Mouse (Mus musculus) limb, embryonic 14.5 days (tissue): ENCODE results near the gene Tspo. TPM values are rescaled to one million over a fixed set of nuclear protein-coding genes. Genes with fewer than 3 reads are reported as not detected.
A peak's percentile ranks its signal among the peaks of the same experiment; 100 is the strongest.

ENCODE experiments used
- ATAC-seq: fragments of 200-750 bp; cut with Nextera tagmentation; 2 replicates; pipeline ENCODE4 v1.8.0; 2017; ENCODE audit warnings: low read depth, moderate number of reproducible peaks, moderate TSS enrichment; ENCODE audit not compliant: low FRiP score
- DNase-seq: peaks from one replicate; pipeline ENCODE4 v3.0.0-alpha.2; 2015; ENCODE audit warnings: low spot score
- H3K27ac ChIP-seq: fragments of 300-500 bp; sonication (generic); replicated peaks from 2 replicates; pipeline ENCODE4 v1.5.1; 2014; ENCODE audit warnings: low read depth, mild to moderate bottlenecking, low read length, moderate library complexity, mixed read lengths
- H3K27me3 ChIP-seq: fragments of 300-500 bp; sonication (generic); 2 replicates; pipeline ENCODE4 v1.6.1; 2014; ENCODE audit warnings: low read length, mixed read lengths; ENCODE audit not compliant: control insufficient read depth, insufficient read depth
- H3K36me3 ChIP-seq: fragments of 300-500 bp; sonication (generic); 2 replicates; pipeline ENCODE4 v1.6.1; 2014; ENCODE audit warnings: mild to moderate bottlenecking, low read length, moderate library complexity, mixed read lengths; ENCODE audit not compliant: control insufficient read depth, insufficient read depth
- H3K4me1 ChIP-seq: fragments of 300-500 bp; sonication (generic); 2 replicates; pipeline ENCODE4 v1.6.1; 2014; ENCODE audit warnings: antibody characterized with exemption, low read length, mixed read lengths; ENCODE audit not compliant: control insufficient read depth, insufficient read depth
- H3K4me2 ChIP-seq: fragments of 300-500 bp; sonication (generic); replicated peaks from 2 replicates; pipeline ENCODE4 v1.6.1; 2014; ENCODE audit warnings: low read depth, mild to moderate bottlenecking, low read length, moderate library complexity; ENCODE audit not compliant: severe bottlenecking
- H3K4me3 ChIP-seq: fragments of 300-500 bp; sonication (generic); replicated peaks from 2 replicates; pipeline ENCODE4 v1.5.1; 2014; ENCODE audit warnings: low read length
- H3K9ac ChIP-seq: fragments of 300-500 bp; sonication (generic); 2 replicates; pipeline ENCODE4 v1.6.1; 2014; ENCODE audit warnings: mild to moderate bottlenecking, low read depth, low read length, moderate library complexity; ENCODE audit not compliant: severe bottlenecking
- H3K9me3 ChIP-seq: fragments of 300-500 bp; sonication (generic); 2 replicates; pipeline ENCODE4 v1.6.1; 2016; ENCODE audit warnings: low read length; ENCODE audit not compliant: control insufficient read depth
- POLR2A ChIP-seq: fragments of 200-500 bp; IDR thresholded peaks from 2 replicates; pipeline ENCODE4 v1.8.0; 2012; ENCODE audit warnings: inconsistent platforms, mild to moderate bottlenecking, moderate library complexity, borderline replicate concordance; ENCODE audit not compliant: insufficient read depth, insufficient read length; ENCODE audit errors: extremely low read depth
- WGBS: fragments of 180-500 bp; shearing (Covaris S2); extraction: QIAGEN DNeasy Blood & Tissue Kit; methylation state at CpG from one replicate; pipeline ENCODE4 v1.1.7; 2014; 5-methylcytosine and 5-hydroxymethylcytosine counted together
- polyA plus RNA-seq, 2 experiments: library from polyadenylated mRNA; depleted of rRNA in 1 of 2; stranded (reverse) in 1 of 2; unstranded in 1 of 2; fragments of >200 nt; fragmentation: Nextera tagmentation in 1 of 2; extraction: Ambion mirVana in 1 of 2; gene quantifications; 2 replicates each; pipeline versions ENCODE4 v1.2.1 to v1.2.3; 2012 to 2014

Tspo gene
- polyA plus RNA-seq, 2 experiments, result 29.4 to 57.7 TPM

GRCm38 (mm10) chr15:83560941-83561477 lies 2.4 kb upstream of the Tspo start:
- ATAC-seq, result no peak
- no peak for TF ChIP-seq POLR2A
- Histone ChIP-seq H3K36me3 (no peaks in the 10 kb centered on the region), H3K9ac (no peak overlapping the region), H3K4me1 (peaks cover 15% of the 10 kb centered on the region), H3K9me3 (no peaks in the 10 kb centered on the region), H3K4me3 (no peak overlapping the region), H3K4me2 (no peak overlapping the region), H3K27me3 (no peaks in the 10 kb centered on the region), H3K27ac (no peak overlapping the region)
- DNase-seq, result no peak
- 62% methylated on average over 5 of the region's 5 CpGs for WGBS

GRCm38 (mm10) chr15:83562626-83563270 lies 644 bp upstream of the Tspo start:
- TF ChIP-seq POLR2A, result no peak
- no peaks in the 10 kb centered on the region for H3K36me3 ChIP-seq
- peak overlapping the region; percentile 5; the same call in 1 of the 2 replicates for H3K9ac ChIP-seq
- peak overlapping the region; percentile 95 for H3K4me2 ChIP-seq
- WGBS, result 35% methylated on average over 15 of the region's 15 CpGs
- no peaks in the 10 kb centered on the region for H3K27me3 ChIP-seq
- peak overlapping the region; percentile 49; the same call in 1 of the 2 replicates for H3K4me3 ChIP-seq
- DNase-seq (peak; percentile 83), ATAC-seq (peak; percentile 56)
- H3K9me3 ChIP-seq, result no peaks in the 10 kb centered on the region
- peaks cover 15% of the 10 kb centered on the region for H3K4me1 ChIP-seq
- no peak overlapping the region for H3K27ac ChIP-seq

GRCm38 (mm10) chr15:83563857-83564651 lies 662 bp downstream of the Tspo start:
- Histone ChIP-seq H3K4me3 (peak overlapping the region; percentile 49), H3K27ac (no peak overlapping the region), H3K4me1 (peaks cover 15% of the 10 kb centered on the region), H3K9me3 (no peaks in the 10 kb centered on the region), H3K4me2 (peak overlapping the region; percentile 95), H3K27me3 (no peaks in the 10 kb centered on the region), H3K9ac (peak overlapping the region; percentile 59), H3K36me3 (no peaks in the 10 kb centered on the region)
- peak; percentile 38; the same call in 1 of the 2 replicates for ATAC-seq
- 2% methylated on average over 27 of the region's 27 CpGs for WGBS
- peak; percentile 50 for DNase-seq
- no peak for TF ChIP-seq POLR2A

GRCm38 (mm10) chr15:83565434-83565833 lies 2.0 kb downstream of the Tspo start:
- H3K27ac ChIP-seq, result no peak overlapping the region
- 88% methylated on average over 3 of the region's 3 CpGs for whole genome bisulfite sequencing
- no peak overlapping the region for H3K4me2 ChIP-seq
- H3K4me3 ChIP-seq, result no peak overlapping the region
- H3K9me3 ChIP-seq, result no peaks in the 10 kb centered on the region
- DNase-seq (no peak), ATAC-seq (no peak)
- H3K27me3 ChIP-seq, result no peaks in the 10 kb centered on the region
- H3K4me1 ChIP-seq, result peaks cover 15% of the 10 kb centered on the region
- no peak for TF ChIP-seq POLR2A
- no peak overlapping the region for H3K9ac ChIP-seq
- no peaks in the 10 kb centered on the region for H3K36me3 ChIP-seq

- DNase-seq (no peak), ATAC-seq (no peak)
- 76% methylated on average over 5 of the region's 5 CpGs for WGBS
- Histone ChIP-seq H3K27ac (no peak overlapping the region), H3K9me3 (no peaks in the 10 kb centered on the region), H3K4me3 (no peak overlapping the region), H3K9ac (no peak overlapping the region), H3K36me3 (no peaks in the 10 kb centered on the region), H3K27me3 (no peaks in the 10 kb centered on the region), H3K4me2 (no peak overlapping the region), H3K4me1 (peaks cover 15% of the 10 kb centered on the region)
- no peak for TF ChIP-seq POLR2A
Measured at GRCm38 (mm10) chr15:83566006-83566405, 2.6 kb downstream of the Tspo start.
